Mouse (Mus musculus) heart, embryonic 16.5 days (tissue): Measurements from ENCODE around the gene Abcb10. TPM values are rescaled to one million over a fixed set of nuclear protein-coding genes. Genes with fewer than 3 reads are reported as not detected.
"Not testable (repeated sequence)": the region's sequence is repeated elsewhere in the genome, so short reads cannot be mapped to it uniquely, and the experiment has no call there.

Source experiments
- ATAC-seq: fragments of 200-750 bp; cut with Nextera tagmentation; replicated peaks from 2 replicates; pipeline ENCODE4 v1.8.0; 2017; ENCODE audit warnings: moderate number of reproducible peaks; ENCODE audit not compliant: insufficient read depth, low FRiP score; ENCODE audit errors: extremely low read depth
- H3K27ac ChIP-seq: fragments of 300-500 bp; sonication (generic); 2 replicates; pipeline ENCODE4 v1.5.1; 2014; ENCODE audit warnings: mild to moderate bottlenecking, low read length, control low read depth, moderate library complexity
- H3K27me3 ChIP-seq: fragments of 300-500 bp; sonication (generic); 2 replicates; pipeline ENCODE4 v1.6.1; 2014; ENCODE audit warnings: low read length, mixed read lengths; ENCODE audit not compliant: control insufficient read depth, insufficient read depth
- H3K36me3 ChIP-seq: fragments of 300-500 bp; sonication (generic); 2 replicates; pipeline ENCODE4 v1.6.1; 2014; ENCODE audit not compliant: control insufficient read depth, insufficient read depth
- H3K4me1 ChIP-seq: fragments of 300-500 bp; sonication (generic); 2 replicates; pipeline ENCODE4 v1.6.1; 2014; ENCODE audit warnings: low read length, mixed read lengths; ENCODE audit not compliant: control insufficient read depth, insufficient read depth
- H3K4me2 ChIP-seq: fragments of 300-500 bp; sonication (generic); 2 replicates; pipeline ENCODE4 v1.6.1; 2014; ENCODE audit warnings: low read depth, mild to moderate bottlenecking, control low read depth, low read length
- H3K4me3 ChIP-seq: fragments of 300-500 bp; sonication (generic); 2 replicates; pipeline ENCODE4 v1.5.1; 2014; ENCODE audit warnings: mild to moderate bottlenecking, control low read depth, low read length
- H3K9ac ChIP-seq: fragments of 300-500 bp; sonication (generic); 2 replicates; pipeline ENCODE4 v1.6.1; 2014; ENCODE audit warnings: low read length, control low read depth
- H3K9me3 ChIP-seq: fragments of 300-500 bp; sonication (generic); replicated peaks from 2 replicates; pipeline ENCODE4 v1.6.1; 2016; ENCODE audit warnings: low read length; ENCODE audit not compliant: control insufficient read depth
- WGBS: fragments of 180-500 bp; shearing (Covaris S2); extraction: QIAGEN DNeasy Blood & Tissue Kit; methylation state at CpG from one replicate; pipeline ENCODE4 v1.1.7; 2014; 5-methylcytosine and 5-hydroxymethylcytosine counted together
- polyA plus RNA-seq: library from polyadenylated mRNA; unstranded; fragments of >200 nt; fragmentation: Nextera tagmentation; extraction: Ambion mirVana; gene quantifications from 2 replicates; pipeline ENCODE4 v1.2.1, GENCODE M21; 2015

Abcb10 gene
- polyA plus RNA-seq, 1 experiment from 2014 or later, result 17.1 TPM

- 77% methylated on average over 2 of the region's 2 CpGs for WGBS
- Histone ChIP-seq H3K9me3 (no peaks in the 10 kb centered on the region), H3K27me3 (no peaks in the 10 kb centered on the region), H3K4me2 (no peak overlapping the region), H3K27ac (no peak overlapping the region), H3K36me3 (peaks cover 16% of the 10 kb centered on the region), H3K4me1 (no peaks in the 10 kb centered on the region), H3K4me3 (no peak overlapping the region), H3K9ac (no peak overlapping the region)
- ATAC-seq, result no peak
These were observed 16.0 kb downstream of the Abcb10 start for GRCm38 (mm10) chr8:123966896-123967295.

GRCm38 (mm10) chr8:123961371-123961770, 21.6 kb downstream of the Abcb10 start:
- Histone ChIP-seq H3K4me3 (no peak overlapping the region), H3K9ac (no peak overlapping the region), H3K9me3 (no peaks in the 10 kb centered on the region), H3K36me3 (peaks cover 32% of the 10 kb centered on the region), H3K27ac (no peak overlapping the region), H3K4me1 (no peaks in the 10 kb centered on the region), H3K27me3 (no peaks in the 10 kb centered on the region), H3K4me2 (no peak overlapping the region)
- no peak for ATAC-seq
- 80% methylated on average over 1 of the region's 1 CpGs for WGBS

GRCm38 (mm10) chr8:123960556-123960955, 22.4 kb downstream of the Abcb10 start:
- H3K4me2 ChIP-seq, H3K4me3 ChIP-seq, H3K4me1 ChIP-seq, H3K27me3 ChIP-seq, H3K9me3 ChIP-seq, H3K27ac ChIP-seq, ATAC-seq, H3K9ac ChIP-seq: not testable (repeated sequence)
- 69% methylated on average over 5 of the region's 5 CpGs for WGBS
- H3K36me3 ChIP-seq, result peaks cover 34% of the 10 kb centered on the region

- no peak for ATAC-seq
- H3K27me3 ChIP-seq, result no peaks in the 10 kb centered on the region
- WGBS, result 79% methylated on average over 9 of the region's 9 CpGs
- no peak overlapping the region for H3K9ac ChIP-seq
- no peak overlapping the region for H3K27ac ChIP-seq
- no peaks in the 10 kb centered on the region for H3K4me1 ChIP-seq
- H3K9me3 ChIP-seq, result no peaks in the 10 kb centered on the region
- peaks cover 35% of the 10 kb centered on the region for H3K36me3 ChIP-seq
- H3K4me2 ChIP-seq, result no peak overlapping the region
- no peak overlapping the region for H3K4me3 ChIP-seq
These were observed 22.9 kb downstream of the Abcb10 start for GRCm38 (mm10) chr8:123960056-123960455.

- no peak overlapping the region for H3K4me2 ChIP-seq
- peaks cover 34% of the 10 kb centered on the region for H3K36me3 ChIP-seq
- 90% methylated on average over 6 of the region's 6 CpGs for WGBS
These were observed 23.4 kb downstream of the Abcb10 start for GRCm38 (mm10) chr8:123959473-123959872.

GRCm38 (mm10) chr8:123958130-123958529, 24.8 kb downstream of the Abcb10 start:
- Histone ChIP-seq H3K27ac (no peak overlapping the region), H3K36me3 (peaks cover 33% of the 10 kb centered on the region), H3K4me2 (no peak overlapping the region), H3K9me3 (no peaks in the 10 kb centered on the region), H3K4me3 (no peak overlapping the region), H3K9ac (no peak overlapping the region), H3K27me3 (no peaks in the 10 kb centered on the region), H3K4me1 (no peaks in the 10 kb centered on the region)
- no peak for ATAC-seq
- WGBS, result 67% methylated on average over 17 of the region's 17 CpGs

More at GRCm38 (mm10) chr8:123959473-123959872, 23.4 kb downstream of the Abcb10 start:
- no peak overlapping the region for H3K27ac ChIP-seq
- H3K9ac ChIP-seq, result no peak overlapping the region
- H3K4me1 ChIP-seq, result no peaks in the 10 kb centered on the region
- no peaks in the 10 kb centered on the region for H3K9me3 ChIP-seq
- no peaks in the 10 kb centered on the region for H3K27me3 ChIP-seq
- no peak overlapping the region for H3K4me3 ChIP-seq
- ATAC-seq, result no peak

GRCm38 (mm10) chr8:123954246-123954645, 28.7 kb downstream of the Abcb10 start:
- Histone ChIP-seq H3K36me3 (peaks cover 30% of the 10 kb centered on the region), H3K4me3 (no peak overlapping the region), H3K27me3 (no peaks in the 10 kb centered on the region), H3K9ac (no peak overlapping the region), H3K9me3 (no peaks in the 10 kb centered on the region), H3K4me2 (no peak overlapping the region), H3K27ac (no peak overlapping the region), H3K4me1 (peaks cover 5% of the 10 kb centered on the region)
- WGBS, result 89% methylated on average over 8 of the region's 8 CpGs
- no peak for ATAC-seq

GRCm38 (mm10) chr8:123953686-123954085, 29.2 kb downstream of the Abcb10 start:
- Histone ChIP-seq H3K9me3 (no peaks in the 10 kb centered on the region), H3K9ac (no peak overlapping the region), H3K4me3 (no peak overlapping the region), H3K27me3 (no peaks in the 10 kb centered on the region), H3K27ac (no peak overlapping the region), H3K4me2 (no peak overlapping the region), H3K4me1 (peaks cover 5% of the 10 kb centered on the region), H3K36me3 (peaks cover 28% of the 10 kb centered on the region)
- 87% methylated on average over 8 of the region's 8 CpGs for WGBS
- no peak for ATAC-seq

GRCm38 (mm10) chr8:123950077-123950802, 32.7 kb downstream of the Abcb10 start:
- Histone ChIP-seq H3K27ac (peak overlapping the region; percentile 91), H3K4me2 (peak overlapping the region; percentile 79), H3K4me1 (peaks cover 11% of the 10 kb centered on the region), H3K36me3 (peaks cover 18% of the 10 kb centered on the region; the same call in 1 of the 2 replicates), H3K9ac (peak overlapping the region; percentile 98), H3K27me3 (no peaks in the 10 kb centered on the region), H3K4me3 (peak overlapping the region; percentile 100), H3K9me3 (no peaks in the 10 kb centered on the region)
- no peak for ATAC-seq
- WGBS, result 31% methylated on average over 10 of the region's 10 CpGs
